Mouse (Mus musculus): Measurements from ENCODE around the gene Slc9a3r2.
A peak's percentile ranks its signal among the peaks of the same experiment; 100 is the strongest.

Gene Slc9a3r2

GRCm38 (mm10) chr17:24635694-24636093 lies 14.4 kb downstream of the Slc9a3r2 start:
- no peak for DNase-seq

GRCm38 (mm10) chr17:24635024-24635423 lies 15.1 kb downstream of the Slc9a3r2 start:
- no peak for DNase-seq

- DNase-seq, result no peak
These were observed 16.3 kb downstream of the Slc9a3r2 start for GRCm38 (mm10) chr17:24633831-24634230.

- DNase-seq, result no peak
These were observed 17.2 kb downstream of the Slc9a3r2 start for GRCm38 (mm10) chr17:24632813-24633449.

GRCm38 (mm10) chr17:24632167-24632812 lies 17.8 kb downstream of the Slc9a3r2 start, which contains the start of the genes Tsc2 and Nthl1:
TSS of gene Tsc2 (minus strand) at chr17:24632630.
TSS of gene Nthl1 (plus strand) at chr17:24632680.
- DNase-seq, result peak; percentile 84

GRCm38 (mm10) chr17:24630072-24630471 lies 20.1 kb downstream of the Slc9a3r2 start:
- peak; percentile 90 for DNase-seq

GRCm38 (mm10) chr17:24628646-24629045 lies 21.5 kb downstream of the Slc9a3r2 start:
- DNase-seq, result peak; percentile 48

- no peak for DNase-seq
These were observed 24.7 kb downstream of the Slc9a3r2 start for GRCm38 (mm10) chr17:24625472-24625871.

- no peak for DNase-seq
These were observed 32.4 kb downstream of the Slc9a3r2 start for GRCm38 (mm10) chr17:24617561-24618194.

- DNase-seq, result no peak
These were observed 39.4 kb downstream of the Slc9a3r2 start for GRCm38 (mm10) chr17:24610711-24611110.

GRCm38 (mm10) chr17:24608874-24609273 lies 41.3 kb downstream of the Slc9a3r2 start:
- no peak for DNase-seq

- no peak for DNase-seq
These were observed 41.8 kb downstream of the Slc9a3r2 start for GRCm38 (mm10) chr17:24608370-24608769.

GRCm38 (mm10) chr17:24604557-24604956 lies 45.6 kb downstream of the Slc9a3r2 start:
- DNase-seq, result no peak

- DNase-seq, result no peak
These were observed 46.2 kb downstream of the Slc9a3r2 start for GRCm38 (mm10) chr17:24603961-24604360.

- no peak for DNase-seq
These were observed 49.6 kb downstream of the Slc9a3r2 start for GRCm38 (mm10) chr17:24600502-24600901.

- DNase-seq, result no peak
These were observed 52.1 kb downstream of the Slc9a3r2 start for GRCm38 (mm10) chr17:24597989-24598388.

GRCm38 (mm10) chr17:24596471-24597183 lies 53.5 kb downstream of the Slc9a3r2 start:
- no peak for DNase-seq

GRCm38 (mm10) chr17:24596073-24596466 lies 54.1 kb downstream of the Slc9a3r2 start:
- no peak for DNase-seq

GRCm38 (mm10) chr17:24595126-24596072 lies 54.7 kb downstream of the Slc9a3r2 start:
- no peak for DNase-seq

- no peak for DNase-seq
These were observed 55.9 kb downstream of the Slc9a3r2 start for GRCm38 (mm10) chr17:24593992-24594890.

GRCm38 (mm10) chr17:24593248-24593647 lies 56.9 kb downstream of the Slc9a3r2 start:
- DNase-seq, result no peak
